Mouse (Mus musculus): ENCODE measurements around the gene Armc9. TPM values are rescaled to one million over a fixed set of nuclear protein-coding genes. Genes with fewer than 3 reads are reported as not detected.

The Armc9 gene
- 8.3 TPM in 2 replicates for polyA plus RNA-seq (2012; rRNA removed)

GRCm38 (mm10) chr1:86154133-86154823 is at the start of gene Armc9:
Armc9 (plus strand) TSS chr1:86154780.
- DNase-seq (ENCODE audit: low read depth): peak; percentile 58

GRCm38 (mm10) chr1:86105054-86105453 is 49.5 kb upstream of the Armc9 start:
- DNase-seq (ENCODE audit: low read depth): no peak

GRCm38 (mm10) chr1:86111779-86112178 is 42.8 kb upstream of the Armc9 start, which contains the start of gene Htr2b:
Htr2b (minus strand) TSS chr1:86111970.
- no peak for DNase-seq (ENCODE audit: low read depth)

GRCm38 (mm10) chr1:86114141-86114540 is 40.4 kb upstream of the Armc9 start:
- no peak for DNase-seq (ENCODE audit: low read depth)

- no peak for DNase-seq (ENCODE audit: low read depth)
Measured at GRCm38 (mm10) chr1:86119549-86119948, 35.0 kb upstream of the Armc9 start.

GRCm38 (mm10) chr1:86126036-86126435 is 28.5 kb upstream of the Armc9 start:
- DNase-seq (ENCODE audit: low read depth): no peak

- no peak for DNase-seq (ENCODE audit: low read depth)
Measured at GRCm38 (mm10) chr1:86133337-86133736, 21.2 kb upstream of the Armc9 start, which contains the start of gene Gm21972. Gm21972 (plus strand) TSS chr1:86133637.

GRCm38 (mm10) chr1:86135315-86135714 is 19.3 kb upstream of the Armc9 start:
- DNase-seq (ENCODE audit: low read depth): no peak

GRCm38 (mm10) chr1:86141081-86141480 is 13.5 kb upstream of the Armc9 start:
- no peak for DNase-seq (ENCODE audit: low read depth)

GRCm38 (mm10) chr1:86143165-86143564 is 11.4 kb upstream of the Armc9 start:
- no peak for DNase-seq (ENCODE audit: low read depth)

GRCm38 (mm10) chr1:86144001-86144944 is 10.3 kb upstream of the Armc9 start:
- no peak for DNase-seq (ENCODE audit: low read depth)

- DNase-seq (ENCODE audit: low read depth): peak; percentile 49
Measured at GRCm38 (mm10) chr1:86146293-86146692, 8.3 kb upstream of the Armc9 start.

GRCm38 (mm10) chr1:86147557-86147956 is 7.0 kb upstream of the Armc9 start:
- no peak for DNase-seq (ENCODE audit: low read depth)

- no peak for DNase-seq (ENCODE audit: low read depth)
Measured at GRCm38 (mm10) chr1:86148161-86148560, 6.4 kb upstream of the Armc9 start.

GRCm38 (mm10) chr1:86150929-86151328 is 3.7 kb upstream of the Armc9 start:
- no peak for DNase-seq (ENCODE audit: low read depth)

GRCm38 (mm10) chr1:86151376-86151775 is 3.2 kb upstream of the Armc9 start:
- DNase-seq (ENCODE audit: low read depth): no peak

GRCm38 (mm10) chr1:86152618-86153017 is 2.0 kb upstream of the Armc9 start:
- DNase-seq (ENCODE audit: low read depth): no peak

- no peak for DNase-seq (ENCODE audit: low read depth)
Measured at GRCm38 (mm10) chr1:86154824-86155164, 214 bp downstream of the Armc9 start.

GRCm38 (mm10) chr1:86156075-86156474 is 1.5 kb downstream of the Armc9 start:
- DNase-seq (ENCODE audit: low read depth): no peak

GRCm38 (mm10) chr1:86156595-86156994 is 2.0 kb downstream of the Armc9 start:
- DNase-seq (ENCODE audit: low read depth): no peak

- no peak for DNase-seq (ENCODE audit: low read depth)
Measured at GRCm38 (mm10) chr1:86160059-86160458, 5.5 kb downstream of the Armc9 start.

GRCm38 (mm10) chr1:86160479-86160878 is 5.9 kb downstream of the Armc9 start:
- DNase-seq (ENCODE audit: low read depth): no peak

- DNase-seq (ENCODE audit: low read depth): no peak
Measured at GRCm38 (mm10) chr1:86161061-86161460, 6.5 kb downstream of the Armc9 start.

Measured in gonadal fat pad, adult 2 months (tissue).